Mouse (Mus musculus): ENCODE measurements at regions not wholly inside any gene's neighbourhood (a gene's known extent, or its start where the extent isn't known, plus 50 kb on each side); places are given as distances from the start of the nearest gene placed in this dataset.

DNA sequence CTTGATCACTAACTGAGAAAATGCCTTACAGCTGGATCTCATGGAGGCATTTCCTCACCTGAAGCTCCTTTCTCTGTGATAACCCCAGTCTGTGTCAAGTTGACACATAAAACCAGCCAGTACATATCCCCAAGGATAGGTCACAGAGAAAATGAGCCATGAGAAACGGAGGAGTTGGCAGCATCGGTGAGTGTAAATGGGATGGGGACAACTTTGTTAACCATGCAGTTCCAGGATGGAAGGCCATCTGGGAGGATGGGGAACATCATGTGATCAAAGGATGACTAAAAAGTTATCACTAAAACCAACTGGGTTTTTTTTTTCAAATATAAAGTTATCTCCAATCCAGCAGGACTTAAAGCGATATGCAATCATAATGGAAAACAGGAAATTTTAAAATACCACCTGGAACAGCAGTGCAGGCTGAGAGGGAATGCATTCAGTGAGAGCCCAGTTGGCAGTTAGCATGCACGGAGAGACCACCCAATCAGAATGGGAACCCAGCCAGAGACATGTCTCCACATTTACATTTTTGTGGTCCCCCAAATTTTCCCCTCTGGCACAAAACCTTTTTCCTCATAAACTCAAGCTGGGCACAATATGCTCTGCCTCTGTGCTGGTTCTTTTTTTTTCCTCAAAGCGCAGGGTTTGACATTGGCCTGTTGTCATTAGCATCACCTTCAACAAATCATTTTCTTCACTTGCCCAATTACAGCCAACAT is 475.7 kb downstream of the Rapgef2 start:
- Histone ChIP-seq H3K27ac (ENCODE audit: control insufficient read depth, insufficient read depth, low read length) (no peak overlapping the region), H3K36me3 (ENCODE audit: control insufficient read depth, insufficient read depth, low read length) (no peaks in the 10 kb centered on the region), H3K4me1 (replicated peaks; ENCODE audit: control insufficient read depth, insufficient read depth, low read length) (no peaks in the 10 kb centered on the region), H3K27me3 (ENCODE audit: control insufficient read depth, insufficient read depth, low read length) (no peaks in the 10 kb centered on the region), H3K4me3 (ENCODE audit: control insufficient read depth, insufficient read depth, low read length) (no peak overlapping the region)
- TF ChIP-seq CTCF (IDR thresholded peaks at IDR 0.05; ENCODE audit: borderline replicate concordance, control insufficient read depth, extremely low read depth, insufficient read depth, low read length, poor library complexity) (no peak), POLR2A (IDR thresholded peaks at IDR 0.05; ENCODE audit: control insufficient read depth, extremely low read depth, insufficient read depth, low read length, poor library complexity) (no peak)
- DNase-seq: no peak
- 96% methylated on average over 5 of the region's 5 CpGs for WGBS

DNA sequence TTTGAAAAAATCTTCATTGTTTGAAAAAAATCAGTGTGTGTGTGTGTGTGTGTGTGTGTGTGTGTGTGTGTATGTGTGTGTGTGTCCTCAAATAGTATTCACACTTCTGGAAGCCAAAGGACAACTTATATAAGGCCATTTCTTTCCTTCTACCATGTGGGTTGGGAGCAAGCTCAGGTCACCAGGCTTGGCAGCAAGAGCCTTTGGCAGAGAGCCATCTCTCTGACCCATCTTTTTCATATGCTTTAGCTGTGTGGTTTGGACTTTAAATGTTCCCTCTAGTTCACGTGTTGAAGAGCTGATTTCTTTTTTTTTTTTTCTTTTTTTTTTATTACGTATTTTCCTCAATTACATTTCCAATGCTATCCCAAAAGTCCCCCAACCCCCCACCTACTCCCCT is 483.1 kb downstream of the Rapgef2 start:
- WGBS: 80% methylated on average over 2 of the region's 2 CpGs
- Histone ChIP-seq H3K4me1 (replicated peaks; ENCODE audit: control insufficient read depth, insufficient read depth, low read length) (no peaks in the 10 kb centered on the region), H3K4me3 (ENCODE audit: control insufficient read depth, insufficient read depth, low read length) (no peak overlapping the region), H3K27me3 (ENCODE audit: control insufficient read depth, insufficient read depth, low read length) (no peaks in the 10 kb centered on the region), H3K36me3 (ENCODE audit: control insufficient read depth, insufficient read depth, low read length) (no peaks in the 10 kb centered on the region), H3K27ac (ENCODE audit: control insufficient read depth, insufficient read depth, low read length) (no peak overlapping the region)
- DNase-seq: no peak
- TF ChIP-seq POLR2A (IDR thresholded peaks at IDR 0.05; ENCODE audit: control insufficient read depth, extremely low read depth, insufficient read depth, low read length, poor library complexity): no peak
- TF ChIP-seq CTCF (IDR thresholded peaks at IDR 0.05; ENCODE audit: borderline replicate concordance, control insufficient read depth, extremely low read depth, insufficient read depth, low read length, poor library complexity): no peak

DNA sequence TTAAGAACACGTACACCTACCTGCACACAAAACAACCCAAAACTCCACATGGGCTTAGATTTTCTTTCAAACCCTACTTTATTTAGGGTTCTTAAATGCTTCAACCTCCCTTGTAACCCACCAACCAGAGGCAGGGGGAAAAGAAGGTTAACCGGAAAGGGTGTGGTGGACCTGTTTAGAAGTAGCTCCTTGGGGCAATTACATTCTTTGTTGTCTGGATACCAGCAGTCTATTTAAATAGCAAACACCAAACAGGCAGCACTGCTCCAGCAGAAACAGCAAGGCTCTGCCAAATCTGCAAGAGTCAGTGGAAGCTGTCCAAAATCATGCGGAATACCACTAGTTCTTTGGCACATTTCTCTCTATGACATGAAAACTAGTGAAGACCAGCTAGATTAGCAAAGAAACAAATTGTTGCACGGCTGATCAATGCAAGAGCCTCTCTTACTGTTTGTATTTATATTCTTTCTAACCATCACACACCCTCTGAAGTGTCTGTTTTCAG is 490.3 kb downstream of the Rapgef2 start:
- 94% methylated on average over 4 of the region's 4 CpGs for WGBS
- TF ChIP-seq POLR2A (IDR thresholded peaks at IDR 0.05; ENCODE audit: control insufficient read depth, extremely low read depth, insufficient read depth, low read length, poor library complexity): no peak
- TF ChIP-seq CTCF (IDR thresholded peaks at IDR 0.05; ENCODE audit: borderline replicate concordance, control insufficient read depth, extremely low read depth, insufficient read depth, low read length, poor library complexity): no peak
- Histone ChIP-seq H3K36me3 (ENCODE audit: control insufficient read depth, insufficient read depth, low read length) (no peaks in the 10 kb centered on the region), H3K27me3 (ENCODE audit: control insufficient read depth, insufficient read depth, low read length) (no peaks in the 10 kb centered on the region), H3K4me3 (ENCODE audit: control insufficient read depth, insufficient read depth, low read length) (no peak overlapping the region), H3K4me1 (replicated peaks; ENCODE audit: control insufficient read depth, insufficient read depth, low read length) (no peaks in the 10 kb centered on the region), H3K27ac (ENCODE audit: control insufficient read depth, insufficient read depth, low read length) (no peak overlapping the region)
- DNase-seq: no peak

- H3K4me3 ChIP-seq (ENCODE audit: control insufficient read depth, insufficient read depth, low read length): no peak overlapping the region
- 98% methylated on average over 7 of the region's 7 CpGs for WGBS
- no peaks in the 10 kb centered on the region for H3K36me3 ChIP-seq (ENCODE audit: control insufficient read depth, insufficient read depth, low read length)
- H3K27me3 ChIP-seq (ENCODE audit: control insufficient read depth, insufficient read depth, low read length): no peaks in the 10 kb centered on the region
- H3K27ac ChIP-seq (ENCODE audit: control insufficient read depth, insufficient read depth, low read length): no peak overlapping the region
- no peak for TF ChIP-seq CTCF (IDR thresholded peaks at IDR 0.05; ENCODE audit: borderline replicate concordance, control insufficient read depth, extremely low read depth, insufficient read depth, low read length, poor library complexity)
- TF ChIP-seq POLR2A (IDR thresholded peaks at IDR 0.05; ENCODE audit: control insufficient read depth, extremely low read depth, insufficient read depth, low read length, poor library complexity): no peak
- no peak for DNase-seq
- no peaks in the 10 kb centered on the region for H3K4me1 ChIP-seq (replicated peaks; ENCODE audit: control insufficient read depth, insufficient read depth, low read length)
These were observed 493.8 kb downstream of the Rapgef2 start for GRCm38 (mm10) chr3:78792440-78793057.

- no peak for TF ChIP-seq CTCF (IDR thresholded peaks at IDR 0.05; ENCODE audit: borderline replicate concordance, control insufficient read depth, extremely low read depth, insufficient read depth, low read length, poor library complexity)
- no peak for TF ChIP-seq POLR2A (IDR thresholded peaks at IDR 0.05; ENCODE audit: control insufficient read depth, extremely low read depth, insufficient read depth, low read length, poor library complexity)
- Histone ChIP-seq H3K4me3 (ENCODE audit: control insufficient read depth, insufficient read depth, low read length) (no peak overlapping the region), H3K4me1 (replicated peaks; ENCODE audit: control insufficient read depth, insufficient read depth, low read length) (no peaks in the 10 kb centered on the region), H3K36me3 (ENCODE audit: control insufficient read depth, insufficient read depth, low read length) (no peaks in the 10 kb centered on the region), H3K27me3 (ENCODE audit: control insufficient read depth, insufficient read depth, low read length) (no peaks in the 10 kb centered on the region), H3K27ac (ENCODE audit: control insufficient read depth, insufficient read depth, low read length) (no peak overlapping the region)
- DNase-seq: no peak
- WGBS: 90% methylated on average over 1 of the region's 1 CpGs
These were observed 503.6 kb downstream of the Rapgef2 start for GRCm38 (mm10) chr3:78782766-78783165.

DNA sequence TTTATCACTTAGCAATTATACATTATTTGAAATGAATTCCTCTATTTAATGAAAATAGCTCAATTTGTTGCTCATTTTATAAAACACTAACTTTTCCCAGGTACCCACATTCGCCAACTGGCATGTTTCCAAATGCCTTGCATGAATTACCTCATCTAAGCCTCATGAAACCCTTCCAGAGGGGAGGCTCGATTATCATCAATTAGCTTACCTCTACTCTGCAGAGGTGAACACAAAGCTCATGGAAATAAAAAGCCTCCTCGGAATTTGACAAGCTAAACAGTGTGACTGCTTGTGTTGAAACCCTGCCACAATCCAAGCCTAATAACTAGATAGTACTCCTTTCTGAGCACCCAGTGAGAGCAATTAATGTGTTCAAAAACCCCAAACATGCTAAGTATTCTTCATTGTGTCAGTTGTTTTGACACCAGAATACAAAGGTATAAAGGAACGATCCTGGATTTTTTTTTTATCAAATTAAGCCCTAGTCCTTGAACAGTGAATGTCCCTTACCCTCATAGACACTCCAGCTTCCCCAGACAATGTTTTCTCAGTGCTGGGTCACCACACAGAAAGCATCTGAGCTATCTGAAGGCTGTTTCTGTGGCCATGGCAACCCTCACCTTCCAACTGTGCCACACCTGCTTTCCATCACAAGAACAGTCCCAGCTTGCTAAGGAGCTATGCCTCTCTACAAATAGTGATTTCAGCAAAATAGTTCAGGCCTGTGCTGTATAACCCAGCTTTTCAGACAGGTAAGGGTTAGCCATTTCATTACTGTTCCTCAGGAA is 530.4 kb downstream of the Rapgef2 start:
- Histone ChIP-seq H3K27me3 (ENCODE audit: control insufficient read depth, insufficient read depth, low read length) (no peaks in the 10 kb centered on the region), H3K4me3 (ENCODE audit: control insufficient read depth, insufficient read depth, low read length) (no peak overlapping the region), H3K27ac (ENCODE audit: control insufficient read depth, insufficient read depth, low read length) (no peak overlapping the region), H3K4me1 (replicated peaks; ENCODE audit: control insufficient read depth, insufficient read depth, low read length) (no peaks in the 10 kb centered on the region), H3K36me3 (ENCODE audit: control insufficient read depth, insufficient read depth, low read length) (no peaks in the 10 kb centered on the region)
- DNase-seq: no peak
- TF ChIP-seq POLR2A (IDR thresholded peaks at IDR 0.05; ENCODE audit: control insufficient read depth, extremely low read depth, insufficient read depth, low read length, poor library complexity): no peak
- TF ChIP-seq CTCF (IDR thresholded peaks at IDR 0.05; ENCODE audit: borderline replicate concordance, control insufficient read depth, extremely low read depth, insufficient read depth, low read length, poor library complexity): no peak
- 72% methylated on average over 4 of the region's 4 CpGs for WGBS
